Mouse (Mus musculus): ENCODE results near the gene Eif3g. TPM values are rescaled to one million over a fixed set of nuclear protein-coding genes. Genes with fewer than 3 reads are reported as not detected.

The Eif3g gene
- polyA plus RNA-seq (2015; fragmentation: Nextera tagmentation; extraction: Ambion mirVana) = 234 and 243 TPM in 2 replicates

DNA sequence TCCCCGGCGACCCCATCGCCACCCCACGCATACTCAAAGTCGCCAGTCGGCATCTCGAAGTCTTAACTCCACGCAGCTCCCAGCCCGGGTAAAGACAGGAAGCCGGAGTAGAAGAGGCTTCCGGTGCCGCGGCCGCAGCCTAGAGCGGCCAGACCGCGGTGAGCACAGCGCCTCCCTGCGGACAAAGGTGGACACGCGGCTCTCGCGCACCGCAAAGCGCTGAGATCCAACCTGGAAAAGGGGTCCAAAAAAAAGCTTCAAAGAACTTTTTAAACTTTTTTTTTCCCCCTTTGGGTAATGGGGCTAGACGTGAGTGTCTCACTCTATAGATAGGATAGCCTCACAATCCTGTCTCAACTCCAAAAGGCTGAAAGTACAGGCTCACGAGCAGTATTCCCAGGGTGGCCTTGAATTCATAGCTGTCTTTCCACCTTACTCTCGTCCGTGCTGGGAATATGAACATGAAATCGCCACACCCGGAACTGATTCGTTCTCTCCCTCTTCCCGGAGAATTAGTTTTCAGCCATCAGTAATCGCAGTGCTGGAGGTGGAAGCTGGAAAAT, at the start of gene Eif3g:
Gene Eif3g (minus strand): TSS at position 113 of the 563 bp plus-strand sequence.
- H3K36me3 ChIP-seq (ENCODE audit: insufficient read depth, low read length) = peaks cover 28% of the 10 kb centered on the region

GRCm38 (mm10) chr9:20946066-20946880, 47.9 kb upstream of the Eif3g start:
- H3K27me3 ChIP-seq (ENCODE audit: insufficient read depth, low read length) = no peaks in the 10 kb centered on the region

More for the DNA sequence above, at the start of gene Eif3g:
- Histone ChIP-seq H3K4me3 (replicated peaks; ENCODE audit: low read depth, low read length) (peak within 1 kb of the TSS; percentile 88), H3K9ac (ENCODE audit: low read depth, low read length) (peak within 1 kb of the TSS; percentile 94), H3K4me2 (ENCODE audit: low read length) (peak within 1 kb of the TSS; percentile 74), H3K9me3 (replicated peaks; ENCODE audit: low read length) (no peaks in the 10 kb centered on the region), H3K27ac (peak within 1 kb of the TSS; percentile 68), H3K4me1 (replicated peaks; ENCODE audit: insufficient read depth, low read length) (peaks cover 8% of the 10 kb centered on the region), H3K27me3 (ENCODE audit: insufficient read depth, low read length) (no peaks in the 10 kb centered on the region)
- DNase-seq (ENCODE audit: low spot score) (peak; percentile 93), ATAC-seq (replicated peaks; ENCODE audit: low FRiP score, low read depth) (peak; percentile 80)
- TF ChIP-seq CTCF (IDR thresholded peaks at IDR 0.05; ENCODE audit: low read depth) = peak; percentile 94
- 4% methylated on average over 34 of the region's 34 CpGs for WGBS

GRCm38 (mm10) chr9:20944697-20945370, 46.4 kb upstream of the Eif3g start:
- Histone ChIP-seq H3K36me3 (ENCODE audit: insufficient read depth, low read length) (peaks cover 19% of the 10 kb centered on the region), H3K4me3 (replicated peaks; ENCODE audit: low read depth, low read length) (no peak overlapping the region), H3K4me2 (ENCODE audit: low read length) (no peak overlapping the region), H3K4me1 (replicated peaks; ENCODE audit: insufficient read depth, low read length) (no peaks in the 10 kb centered on the region), H3K27me3 (ENCODE audit: insufficient read depth, low read length) (no peaks in the 10 kb centered on the region), H3K9ac (ENCODE audit: low read depth, low read length) (no peak overlapping the region), H3K9me3 (replicated peaks; ENCODE audit: low read length) (no peaks in the 10 kb centered on the region), H3K27ac (no peak overlapping the region)
- DNase-seq (ENCODE audit: low spot score) = no peak
- no peak for TF ChIP-seq CTCF (IDR thresholded peaks at IDR 0.05; ENCODE audit: low read depth)
- ATAC-seq (replicated peaks; ENCODE audit: low FRiP score, low read depth) = no peak
- 53% methylated on average over 4 of the region's 4 CpGs for WGBS

More at GRCm38 (mm10) chr9:20946066-20946880, 47.9 kb upstream of the Eif3g start:
- Histone ChIP-seq H3K9ac (ENCODE audit: low read depth, low read length) (no peak overlapping the region), H3K4me3 (replicated peaks; ENCODE audit: low read depth, low read length) (no peak overlapping the region), H3K9me3 (replicated peaks; ENCODE audit: low read length) (no peaks in the 10 kb centered on the region), H3K27ac (no peak overlapping the region), H3K4me1 (replicated peaks; ENCODE audit: insufficient read depth, low read length) (no peaks in the 10 kb centered on the region), H3K36me3 (ENCODE audit: insufficient read depth, low read length) (peaks cover 7% of the 10 kb centered on the region; the same call in 1 of the 2 replicates), H3K4me2 (ENCODE audit: low read length) (no peak overlapping the region)
- no peak for ATAC-seq (replicated peaks; ENCODE audit: low FRiP score, low read depth)
- DNase-seq (ENCODE audit: low spot score) = no peak
- TF ChIP-seq CTCF (IDR thresholded peaks at IDR 0.05; ENCODE audit: low read depth) = no peak
- WGBS = 78% methylated on average over 16 of the region's 16 CpGs

GRCm38 (mm10) chr9:20943911-20944310, 45.5 kb upstream of the Eif3g start:
- H3K9ac ChIP-seq (ENCODE audit: low read depth, low read length) = no peak overlapping the region
- H3K4me3 ChIP-seq (replicated peaks; ENCODE audit: low read depth, low read length) = no peak overlapping the region
- 7% methylated on average over 2 of the region's 2 CpGs for WGBS
- H3K9me3 ChIP-seq (replicated peaks; ENCODE audit: low read length) = no peaks in the 10 kb centered on the region
- peak; percentile 37; the same call in 1 of the 2 replicates for ATAC-seq (replicated peaks; ENCODE audit: low FRiP score, low read depth)
- no peak overlapping the region for H3K4me2 ChIP-seq (ENCODE audit: low read length)
- peaks cover 27% of the 10 kb centered on the region for H3K36me3 ChIP-seq (ENCODE audit: insufficient read depth, low read length)
- 0 out of 2 replicates have a peak, but pooled peaks have one; percentile 15 for TF ChIP-seq CTCF (IDR thresholded peaks at IDR 0.05; ENCODE audit: low read depth)
- no peaks in the 10 kb centered on the region for H3K27me3 ChIP-seq (ENCODE audit: insufficient read depth, low read length)
- peak; percentile 54 for DNase-seq (ENCODE audit: low spot score)
- no peaks in the 10 kb centered on the region for H3K4me1 ChIP-seq (replicated peaks; ENCODE audit: insufficient read depth, low read length)
- H3K27ac ChIP-seq = no peak overlapping the region

DNA sequence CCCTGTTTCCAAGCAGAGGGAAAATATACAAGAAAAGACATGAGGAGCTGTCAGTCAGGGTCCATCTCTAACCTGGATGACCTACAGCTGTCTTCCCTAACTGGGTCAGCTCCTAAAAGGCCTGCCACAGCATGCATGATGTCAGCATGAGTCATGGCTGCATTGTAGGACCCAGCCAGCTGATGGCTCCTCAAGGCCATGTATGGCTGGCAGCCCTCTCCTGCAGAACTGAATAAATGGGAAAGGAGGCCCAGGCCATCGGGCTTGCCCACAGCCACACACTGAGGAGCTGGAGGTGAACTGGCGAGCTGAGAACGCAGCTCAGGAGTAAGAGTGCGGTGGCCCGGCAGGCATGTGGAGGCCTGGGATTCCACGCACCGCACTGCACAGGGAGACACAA, 45.0 kb upstream of the Eif3g start:
- Histone ChIP-seq H3K36me3 (ENCODE audit: insufficient read depth, low read length) (peaks cover 31% of the 10 kb centered on the region), H3K9ac (ENCODE audit: low read depth, low read length) (no peak overlapping the region), H3K4me3 (replicated peaks; ENCODE audit: low read depth, low read length) (no peak overlapping the region), H3K27ac (no peak overlapping the region), H3K27me3 (ENCODE audit: insufficient read depth, low read length) (no peaks in the 10 kb centered on the region), H3K9me3 (replicated peaks; ENCODE audit: low read length) (no peaks in the 10 kb centered on the region), H3K4me1 (replicated peaks; ENCODE audit: insufficient read depth, low read length) (no peaks in the 10 kb centered on the region), H3K4me2 (ENCODE audit: low read length) (no peak overlapping the region)
- DNase-seq (ENCODE audit: low spot score) (no peak), ATAC-seq (replicated peaks; ENCODE audit: low FRiP score, low read depth) (peak; percentile 29; the same call in 1 of the 2 replicates)
- 87% methylated on average over 7 of the region's 7 CpGs for WGBS
- no peak for TF ChIP-seq CTCF (IDR thresholded peaks at IDR 0.05; ENCODE audit: low read depth)

GRCm38 (mm10) chr9:20923258-20923657, 24.8 kb upstream of the Eif3g start:
- no peak overlapping the region for H3K9ac ChIP-seq (ENCODE audit: low read depth, low read length)
- H3K36me3 ChIP-seq (ENCODE audit: insufficient read depth, low read length) = peaks cover 90% of the 10 kb centered on the region
- ATAC-seq (replicated peaks; ENCODE audit: low FRiP score, low read depth) (no peak), DNase-seq (ENCODE audit: low spot score) (no peak)
- no peaks in the 10 kb centered on the region for H3K9me3 ChIP-seq (replicated peaks; ENCODE audit: low read length)
- no peaks in the 10 kb centered on the region for H3K4me1 ChIP-seq (replicated peaks; ENCODE audit: insufficient read depth, low read length)
- no peaks in the 10 kb centered on the region for H3K27me3 ChIP-seq (ENCODE audit: insufficient read depth, low read length)
- 95% methylated on average over 3 of the region's 3 CpGs for WGBS
- H3K4me3 ChIP-seq (replicated peaks; ENCODE audit: low read depth, low read length) = no peak overlapping the region
- H3K27ac ChIP-seq = no peak overlapping the region
- no peak overlapping the region for H3K4me2 ChIP-seq (ENCODE audit: low read length)
- TF ChIP-seq CTCF (IDR thresholded peaks at IDR 0.05; ENCODE audit: low read depth) = no peak

Measured in kidney, postnatal 0 days (tissue).